Mouse (Mus musculus) ES-Bruce4 (cell line): ENCODE measurements around the gene Arhgef2. TPM values are rescaled to one million over a fixed set of nuclear protein-coding genes. Genes with fewer than 3 reads are reported as not detected.

Experiments
- H3K27ac ChIP-seq: 2 replicates; pipeline ENCODE4 v1.5.1; 2012; ENCODE audit warnings: low read length, inconsistent platforms; ENCODE audit not compliant: insufficient read depth
- H3K27me3 ChIP-seq: 2 replicates; pipeline ENCODE4 v1.6.1; 2012; ENCODE audit warnings: mild to moderate bottlenecking, low read length, inconsistent platforms; ENCODE audit not compliant: control insufficient read depth, poor library complexity, insufficient read depth, severe bottlenecking
- H3K36me3 ChIP-seq: 2 replicates; pipeline ENCODE4 v1.6.1; 2012; ENCODE audit warnings: inconsistent platforms, mild to moderate bottlenecking, low read length, moderate library complexity; ENCODE audit not compliant: control insufficient read depth, poor library complexity, insufficient read depth, severe bottlenecking
- H3K4me1 ChIP-seq: one replicate; pipeline ENCODE4 v1.8.1; 2011; ENCODE audit warnings: low read length; ENCODE audit not compliant: control insufficient read depth, insufficient read depth
- H3K4me3 ChIP-seq: 2 replicates; pipeline ENCODE4 v1.5.1; 2011; ENCODE audit warnings: low read depth, mild to moderate bottlenecking, low read length
- H3K9ac ChIP-seq: 2 replicates; pipeline ENCODE4 v1.6.1; 2012; ENCODE audit warnings: low read depth, mild to moderate bottlenecking, inconsistent platforms; ENCODE audit not compliant: poor library complexity, severe bottlenecking
- H3K9me3 ChIP-seq: replicated peaks from 2 replicates; pipeline ENCODE4 v1.6.1; 2012; ENCODE audit warnings: mild to moderate bottlenecking, low read length, inconsistent platforms; ENCODE audit not compliant: control insufficient read depth, poor library complexity, insufficient read depth, severe bottlenecking
- CTCF ChIP-seq: IDR thresholded peaks from one replicate; pipeline ENCODE4 v1.8.1; 2011; ENCODE audit warnings: low read depth, low read length
- EP300 ChIP-seq: IDR thresholded peaks from 2 replicates; pipeline ENCODE4 v1.6.1; 2011; ENCODE audit warnings: low read depth, low read length; ENCODE audit not compliant: insufficient read depth
- POLR2A ChIP-seq: IDR thresholded peaks from one replicate; pipeline ENCODE4 v1.8.1; 2011; ENCODE audit warnings: low read length; ENCODE audit not compliant: insufficient read depth
- polyA plus RNA-seq: library from polyadenylated mRNA; stranded (reverse); fragments of >200 nt; gene quantifications from 2 replicates; pipeline ENCODE4 v1.2.4, GENCODE M21; 2011; ENCODE audit warnings: low read depth; ENCODE audit not compliant: missing spikeins, insufficient read depth, insufficient read length

Arhgef2 gene
- polyA plus RNA-seq, 1 experiment, result 71.2 TPM

DNA sequence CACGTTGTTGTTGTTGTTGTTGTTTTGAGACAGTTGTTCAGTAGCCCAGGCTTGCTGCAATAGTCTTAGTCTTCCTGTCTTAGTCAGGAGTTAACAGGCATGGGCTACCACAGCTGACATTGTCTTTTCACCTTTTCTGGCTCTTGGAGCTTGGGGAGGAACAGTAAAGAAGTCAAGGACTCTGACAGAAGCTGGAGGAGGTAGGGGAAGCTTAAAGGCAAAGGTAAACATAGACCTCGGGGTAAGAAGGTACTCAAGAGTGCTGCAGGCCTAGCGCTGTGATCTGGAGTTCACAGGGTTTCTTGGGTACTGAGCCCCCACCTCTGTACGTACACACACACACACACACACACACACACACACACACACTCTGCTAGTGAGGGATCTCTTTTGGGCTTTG, 23.0 kb downstream of the Arhgef2 start:
- Histone ChIP-seq H3K36me3 (peaks cover 28% of the 10 kb centered on the region), H3K9ac (no peak overlapping the region), H3K4me1 (peaks cover 12% of the 10 kb centered on the region)

DNA sequence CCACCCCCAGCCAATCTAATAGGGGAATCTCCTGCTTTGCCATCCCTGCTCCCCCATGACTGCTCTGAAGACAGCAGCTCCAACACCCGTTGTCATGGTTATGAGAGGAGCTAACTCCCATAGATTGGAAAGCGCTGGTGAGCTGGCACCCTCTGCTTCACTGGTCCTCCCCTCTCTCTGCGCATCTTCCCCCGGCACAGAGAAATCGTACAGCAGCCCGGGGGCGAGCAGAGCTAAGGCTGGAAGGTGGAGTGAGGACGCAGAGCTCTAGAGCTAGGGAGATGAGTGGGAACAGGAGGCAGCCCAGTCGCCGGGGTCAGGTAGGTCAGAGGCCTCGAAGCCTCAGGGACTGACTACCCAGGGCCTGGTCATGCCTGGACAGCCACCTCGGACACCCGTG, 23.5 kb downstream of the Arhgef2 start:
- Histone ChIP-seq H3K36me3 (peaks cover 30% of the 10 kb centered on the region), H3K27me3 (no peaks in the 10 kb centered on the region), H3K27ac (no peak overlapping the region), H3K9ac (no peak overlapping the region), H3K9me3 (no peaks in the 10 kb centered on the region), H3K4me1 (peaks cover 11% of the 10 kb centered on the region), H3K4me3 (no peak overlapping the region)
- TF ChIP-seq EP300 (no peak), POLR2A (no peak)

More for the DNA sequence above, 23.0 kb downstream of the Arhgef2 start:
- no peak overlapping the region for H3K4me3 ChIP-seq
- no peaks in the 10 kb centered on the region for H3K9me3 ChIP-seq
- H3K27me3 ChIP-seq, result no peaks in the 10 kb centered on the region
- H3K27ac ChIP-seq, result no peak overlapping the region
- TF ChIP-seq POLR2A (no peak), EP300 (no peak), CTCF (no peak)

DNA sequence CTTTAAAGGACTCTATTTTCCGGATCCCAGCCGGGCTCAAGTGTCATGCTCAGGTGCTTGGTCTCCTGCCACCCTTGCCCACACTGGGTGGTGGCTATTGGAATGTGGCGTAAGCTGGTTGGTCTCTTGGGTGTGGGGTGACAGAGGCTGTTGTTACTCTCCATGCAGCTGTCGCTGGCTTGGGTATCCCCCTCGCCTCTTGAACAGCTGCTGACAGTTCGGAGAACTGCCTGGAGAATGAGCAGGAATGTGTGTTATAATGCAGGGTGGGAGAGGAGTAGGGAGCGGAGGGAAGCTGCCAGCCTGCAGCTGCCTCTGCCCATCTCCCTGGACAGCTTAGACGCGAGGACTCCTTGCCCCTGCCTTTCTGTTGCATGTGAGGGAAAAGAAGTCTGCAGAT, 24.3 kb downstream of the Arhgef2 start:
- Histone ChIP-seq H3K27ac (no peak overlapping the region), H3K4me3 (no peak overlapping the region), H3K4me1 (peaks cover 9% of the 10 kb centered on the region), H3K9ac (no peak overlapping the region), H3K36me3 (peaks cover 33% of the 10 kb centered on the region), H3K9me3 (no peaks in the 10 kb centered on the region), H3K27me3 (no peaks in the 10 kb centered on the region)
- TF ChIP-seq CTCF, result no peak
- TF ChIP-seq EP300, result no peak
- no peak for TF ChIP-seq POLR2A

DNA sequence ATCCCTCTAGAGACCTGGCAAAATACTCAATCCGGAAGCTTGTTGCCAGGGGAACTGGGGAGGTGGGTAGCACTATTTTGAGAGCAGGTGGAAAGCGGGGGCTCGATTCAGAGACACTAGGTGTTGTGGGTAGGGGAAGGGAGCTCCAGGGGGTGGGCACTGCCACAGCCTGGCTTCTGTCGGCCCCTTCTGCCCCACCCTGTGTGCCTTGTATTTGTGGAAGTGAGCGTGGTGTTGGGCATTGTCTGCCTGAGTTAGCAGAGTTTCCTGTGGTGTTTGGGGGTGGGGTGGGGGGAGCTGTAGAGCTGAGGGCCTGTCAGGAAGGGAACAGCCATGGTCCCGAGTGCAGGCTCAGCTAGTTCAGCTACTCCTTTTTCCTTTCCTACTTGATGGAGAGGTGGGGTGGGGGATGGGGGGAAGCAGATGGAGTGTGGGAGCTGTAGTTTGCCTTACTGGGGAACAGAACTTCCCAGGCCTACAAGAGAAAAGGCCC, 25.1 kb downstream of the Arhgef2 start:
- TF ChIP-seq EP300 (no peak), CTCF (no peak), POLR2A (no peak)
- H3K9me3 ChIP-seq, result no peaks in the 10 kb centered on the region

DNA sequence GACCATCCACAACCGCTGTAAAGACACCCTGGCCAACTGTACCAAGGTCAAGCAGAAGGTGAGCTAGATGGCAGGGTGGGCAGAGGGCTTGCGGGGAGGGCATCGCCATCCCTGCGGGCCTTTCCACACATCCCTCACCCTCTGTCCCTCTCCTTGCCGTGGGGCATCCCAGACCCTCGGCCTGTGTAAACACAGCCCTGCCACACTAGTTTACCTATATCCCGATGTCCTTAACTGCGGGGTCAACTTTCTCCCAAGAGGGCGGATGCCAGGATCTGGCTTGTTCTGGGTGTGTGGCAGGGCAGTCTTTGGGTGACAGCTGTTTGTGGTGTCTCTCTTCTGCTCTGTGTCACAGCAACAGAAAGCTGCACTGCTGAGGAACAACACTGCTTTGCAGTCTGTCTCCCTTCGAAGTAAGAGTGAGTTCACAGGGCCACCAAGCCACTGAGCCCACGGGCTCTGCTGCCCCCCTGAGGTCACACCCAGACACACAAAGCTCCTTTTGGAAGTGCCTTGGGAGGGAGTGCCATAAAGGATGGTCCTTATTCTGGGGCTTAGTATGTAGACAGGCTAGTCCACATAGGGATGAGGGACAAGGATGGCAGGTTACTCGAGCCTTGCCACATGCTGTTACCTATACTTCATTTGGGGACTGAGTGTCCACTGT, 26.3 kb downstream of the Arhgef2 start:
- H3K9me3 ChIP-seq, result no peaks in the 10 kb centered on the region
- TF ChIP-seq CTCF (peak; percentile 65), EP300 (no peak), POLR2A (no peak)
- peaks cover 48% of the 10 kb centered on the region for H3K36me3 ChIP-seq
- H3K9ac ChIP-seq, result no peak overlapping the region
- H3K27me3 ChIP-seq, result no peaks in the 10 kb centered on the region
- no peak overlapping the region for H3K4me3 ChIP-seq
- peaks cover 4% of the 10 kb centered on the region for H3K4me1 ChIP-seq
- no peak overlapping the region for H3K27ac ChIP-seq

More for the DNA sequence above, 25.1 kb downstream of the Arhgef2 start:
- H3K4me1 ChIP-seq, result peaks cover 6% of the 10 kb centered on the region
- H3K9ac ChIP-seq, result no peak overlapping the region
- H3K27me3 ChIP-seq, result no peaks in the 10 kb centered on the region
- peaks cover 42% of the 10 kb centered on the region for H3K36me3 ChIP-seq
- no peak overlapping the region for H3K27ac ChIP-seq
- no peak overlapping the region for H3K4me3 ChIP-seq

DNA sequence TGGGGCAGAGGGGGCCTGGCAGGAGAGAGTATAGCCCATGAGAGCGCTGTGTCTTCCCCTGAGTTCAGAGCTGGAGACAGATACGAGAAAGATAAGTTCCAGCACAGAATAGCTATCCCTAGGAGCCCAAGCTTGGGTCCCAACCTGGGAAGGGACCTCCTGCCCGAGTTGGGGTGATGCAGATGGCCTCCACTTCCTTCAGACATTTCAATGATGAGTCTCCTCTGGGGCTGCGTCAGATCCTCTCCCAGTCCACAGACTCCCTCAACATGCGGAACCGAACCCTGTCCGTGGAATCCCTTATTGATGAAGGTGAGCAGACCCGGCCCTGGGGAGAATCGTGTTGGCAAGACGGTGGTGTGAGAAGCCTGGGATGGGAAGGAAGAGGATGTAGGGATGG, 27.3 kb downstream of the Arhgef2 start:
- H3K27ac ChIP-seq, result no peak overlapping the region
- no peaks in the 10 kb centered on the region for H3K27me3 ChIP-seq
- H3K4me3 ChIP-seq, result no peak overlapping the region
- TF ChIP-seq CTCF (no peak), POLR2A (no peak), EP300 (no peak)
- peaks cover 48% of the 10 kb centered on the region for H3K36me3 ChIP-seq
- H3K4me1 ChIP-seq, result peaks cover 4% of the 10 kb centered on the region
- H3K9ac ChIP-seq, result no peak overlapping the region
- no peaks in the 10 kb centered on the region for H3K9me3 ChIP-seq
